Mouse (Mus musculus): ENCODE measurements around the gene Wsb2.
"Not testable (repeated sequence)": the region's sequence is repeated elsewhere in the genome, so short reads cannot be mapped to it uniquely, and the experiment has no call there.

The Wsb2 gene

DNA sequence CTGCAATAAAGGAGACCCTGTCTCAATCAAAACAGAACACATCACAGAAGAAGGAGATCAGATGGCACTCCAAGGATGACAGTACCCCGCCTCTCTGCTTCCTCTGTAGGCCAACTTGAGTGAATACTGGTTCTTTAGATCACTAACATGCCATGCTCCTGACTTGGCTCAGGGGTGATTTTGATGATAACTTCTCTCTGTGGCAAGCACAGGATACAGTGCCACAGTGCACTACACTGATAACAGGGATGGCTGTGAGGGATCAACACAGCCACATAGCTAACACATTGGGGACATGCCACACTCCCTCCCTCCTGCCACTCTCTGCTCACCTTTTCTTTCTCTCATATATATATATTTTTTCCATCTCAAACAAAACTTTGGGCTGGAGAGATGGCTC, 33.8 kb downstream of the Wsb2 start:
- no peak for DNase-seq

DNA sequence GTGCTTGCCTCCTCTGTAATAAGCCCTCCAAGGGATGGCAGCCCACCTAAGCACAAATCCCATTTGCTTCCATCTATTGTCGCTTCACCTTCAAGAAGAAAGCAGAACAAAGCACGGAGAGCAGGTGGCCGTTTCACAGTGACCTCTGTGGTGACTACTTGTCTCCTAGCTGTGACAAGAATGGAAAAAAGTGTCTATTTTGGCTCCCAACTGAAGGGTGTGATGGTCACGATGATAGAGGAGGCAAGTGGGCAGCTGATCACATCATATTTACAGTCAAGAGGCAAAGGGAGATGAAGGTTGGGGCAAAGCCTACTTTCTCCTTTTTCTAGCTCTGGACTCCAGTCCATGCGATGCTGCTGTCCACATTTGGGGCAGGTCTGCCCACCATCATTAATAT, 38.7 kb downstream of the Wsb2 start:
- no peak for DNase-seq

DNA sequence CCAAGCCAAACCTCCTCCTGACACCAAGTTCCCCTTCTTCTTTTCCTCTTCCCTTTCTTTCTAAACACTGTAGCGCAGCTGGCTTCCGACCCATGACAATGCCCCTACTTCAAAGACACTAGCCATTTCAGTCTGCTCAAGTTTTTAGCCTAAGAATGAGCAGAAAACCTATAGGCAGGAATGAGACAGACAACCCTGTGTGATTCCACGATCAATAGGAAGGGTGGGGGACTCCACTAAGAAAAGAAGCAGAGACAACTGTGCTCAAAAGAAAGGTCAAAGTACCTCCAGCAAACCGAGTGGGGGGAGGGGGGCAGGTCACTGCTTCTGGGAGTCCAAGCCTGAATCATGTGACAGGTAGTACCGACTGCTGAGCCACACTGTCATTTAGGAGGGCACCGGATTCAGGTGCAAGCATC, 39.5 kb downstream of the Wsb2 start:
- DNase-seq = no peak

DNA sequence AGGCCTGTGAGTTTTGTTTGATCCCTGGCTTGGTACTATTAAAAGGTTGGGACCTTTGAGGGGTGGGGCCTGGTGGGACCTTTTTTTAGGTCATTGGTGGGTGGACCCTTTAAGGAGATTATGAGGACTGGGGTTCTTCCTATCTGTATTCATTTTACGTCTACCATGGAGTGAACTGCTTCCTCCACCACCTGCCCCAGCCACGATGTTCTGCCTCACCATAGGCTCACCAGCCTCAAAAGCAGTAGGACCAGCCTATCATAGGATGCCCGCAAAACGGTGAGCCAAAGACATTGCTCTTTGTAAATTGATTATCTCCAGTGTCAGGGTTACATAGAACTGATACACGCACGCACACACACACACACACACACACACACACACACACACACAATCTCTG, 40.3 kb downstream of the Wsb2 start:
- DNase-seq = no peak

DNA sequence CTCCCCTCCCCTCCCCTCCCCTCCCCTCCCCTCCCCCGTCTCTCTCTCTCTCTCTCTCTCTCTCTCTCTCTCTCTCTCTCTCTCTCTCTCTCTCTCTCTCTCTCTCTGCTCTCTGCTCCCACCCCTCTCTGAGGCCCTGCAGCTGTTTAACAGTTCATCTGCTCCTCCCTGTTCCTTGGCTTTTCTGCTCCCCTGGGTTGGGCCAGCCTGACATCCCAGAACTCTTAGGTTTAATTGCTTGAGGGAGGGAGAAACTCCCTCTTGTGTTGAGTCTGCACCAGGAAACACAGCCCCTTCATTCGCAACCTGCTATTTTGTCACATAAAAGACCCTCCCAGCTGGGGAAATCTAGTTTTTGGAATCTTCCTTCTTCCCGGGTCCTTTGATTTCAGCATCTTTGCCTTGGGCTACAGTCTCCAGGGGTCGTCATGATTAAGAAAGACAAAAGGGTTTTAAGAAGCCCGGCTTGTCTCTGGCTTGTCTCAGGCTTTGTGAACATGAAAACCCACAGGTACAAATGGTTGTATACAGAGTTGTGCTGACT, 41.0 kb downstream of the Wsb2 start:
- no peak for DNase-seq

DNA sequence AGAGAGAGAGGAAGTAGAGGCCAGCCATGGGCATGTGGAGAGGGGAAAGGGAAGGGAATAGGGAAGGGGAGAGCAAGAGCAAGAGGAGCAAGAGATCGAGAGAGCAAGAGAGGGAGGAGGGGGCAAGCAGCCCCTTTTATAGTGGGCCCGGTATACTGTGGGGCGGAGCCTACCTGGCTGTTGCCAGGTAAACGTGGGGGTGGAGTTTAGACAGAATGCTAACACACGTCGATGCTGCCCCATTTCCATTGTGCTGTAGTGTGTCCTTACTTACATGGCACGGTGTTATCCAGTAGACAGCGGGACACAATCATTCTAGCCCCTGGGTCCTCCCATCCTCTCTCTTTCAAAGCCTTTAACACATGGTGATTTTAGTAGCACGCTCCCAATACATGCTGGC, 42.2 kb downstream of the Wsb2 start:
- no peak for DNase-seq

DNA sequence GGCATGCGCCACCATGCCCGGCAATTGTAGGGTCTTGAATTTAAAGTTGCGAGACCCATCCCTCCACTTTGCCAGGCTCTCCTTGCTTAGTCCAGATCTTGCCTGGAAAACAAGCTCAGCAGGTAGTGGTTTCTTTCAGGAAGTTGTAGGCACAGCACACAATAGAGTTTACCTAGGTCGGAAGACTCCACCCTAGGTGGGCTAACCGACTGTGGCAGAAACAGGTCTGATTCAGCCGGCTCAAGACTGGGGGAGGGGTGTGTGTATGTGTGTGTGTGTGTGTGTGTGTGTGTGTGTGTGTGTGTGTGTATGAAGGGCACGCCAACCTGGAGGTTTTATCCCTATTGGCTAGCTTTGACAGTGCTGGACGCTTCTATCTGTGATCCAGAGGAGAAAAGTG, 46.5 kb downstream of the Wsb2 start:
- DNase-seq = no peak

DNA sequence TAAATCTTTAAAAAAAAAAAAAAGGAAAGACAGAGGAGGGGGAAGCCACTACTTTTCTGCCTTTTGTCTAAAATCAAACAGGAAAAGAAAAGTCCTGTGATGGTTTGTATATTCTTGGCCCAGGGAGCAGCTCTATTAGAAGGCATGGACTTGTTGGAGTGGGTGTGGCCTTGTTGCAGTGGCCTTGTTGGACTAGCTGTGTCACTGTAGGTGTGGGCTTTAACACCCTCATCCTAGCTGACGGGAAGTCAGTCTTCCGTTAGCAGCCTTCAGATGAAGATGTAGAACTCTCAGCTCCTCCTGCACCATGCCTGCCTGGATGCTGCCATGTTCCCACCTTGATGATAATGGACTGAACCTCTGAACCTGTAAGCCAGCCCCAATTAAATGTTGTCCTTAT, 47.6 kb downstream of the Wsb2 start:
- not testable (repeated sequence) for DNase-seq

DNA sequence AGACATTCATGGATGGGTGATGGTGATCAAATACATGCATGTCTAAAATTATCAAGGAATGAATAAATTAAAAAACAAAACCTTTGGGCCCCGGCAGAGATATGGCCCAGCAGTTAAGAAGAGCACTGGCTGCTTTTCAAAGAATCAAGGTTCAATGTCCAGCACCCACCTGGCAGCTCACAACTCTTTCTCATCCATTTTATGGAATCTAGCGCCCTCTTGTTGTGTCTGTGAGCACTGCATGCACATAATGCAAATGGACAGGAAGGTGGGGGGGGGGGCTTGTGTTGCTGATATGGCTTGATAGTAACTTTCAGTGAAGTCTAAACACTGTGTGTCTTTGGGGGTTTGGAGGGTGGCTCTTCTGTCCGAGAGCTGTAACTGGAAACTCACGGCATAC, 51.1 kb downstream of the Wsb2 start:
- peak; percentile 73 for DNase-seq

DNA sequence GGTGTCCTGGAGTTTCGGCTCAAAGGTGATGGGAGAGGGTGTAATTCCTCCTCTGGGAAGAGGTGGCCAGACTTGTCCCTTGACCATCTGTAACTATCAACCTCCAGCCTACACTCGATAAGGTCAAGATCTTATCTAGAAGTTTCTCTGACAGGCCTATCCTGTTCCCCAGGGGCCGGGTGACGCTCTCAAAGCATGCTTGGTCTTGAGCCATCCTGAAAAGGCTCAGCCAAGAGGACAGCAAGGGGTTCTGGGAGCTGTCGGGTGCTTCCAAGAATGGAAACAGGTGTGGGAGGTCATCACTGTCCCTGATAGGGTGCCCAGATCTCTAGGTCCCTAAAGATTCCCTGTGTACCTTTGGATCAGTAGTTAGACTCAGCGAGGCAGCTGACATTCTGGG, 52.3 kb downstream of the Wsb2 start:
- no peak for DNase-seq

DNA sequence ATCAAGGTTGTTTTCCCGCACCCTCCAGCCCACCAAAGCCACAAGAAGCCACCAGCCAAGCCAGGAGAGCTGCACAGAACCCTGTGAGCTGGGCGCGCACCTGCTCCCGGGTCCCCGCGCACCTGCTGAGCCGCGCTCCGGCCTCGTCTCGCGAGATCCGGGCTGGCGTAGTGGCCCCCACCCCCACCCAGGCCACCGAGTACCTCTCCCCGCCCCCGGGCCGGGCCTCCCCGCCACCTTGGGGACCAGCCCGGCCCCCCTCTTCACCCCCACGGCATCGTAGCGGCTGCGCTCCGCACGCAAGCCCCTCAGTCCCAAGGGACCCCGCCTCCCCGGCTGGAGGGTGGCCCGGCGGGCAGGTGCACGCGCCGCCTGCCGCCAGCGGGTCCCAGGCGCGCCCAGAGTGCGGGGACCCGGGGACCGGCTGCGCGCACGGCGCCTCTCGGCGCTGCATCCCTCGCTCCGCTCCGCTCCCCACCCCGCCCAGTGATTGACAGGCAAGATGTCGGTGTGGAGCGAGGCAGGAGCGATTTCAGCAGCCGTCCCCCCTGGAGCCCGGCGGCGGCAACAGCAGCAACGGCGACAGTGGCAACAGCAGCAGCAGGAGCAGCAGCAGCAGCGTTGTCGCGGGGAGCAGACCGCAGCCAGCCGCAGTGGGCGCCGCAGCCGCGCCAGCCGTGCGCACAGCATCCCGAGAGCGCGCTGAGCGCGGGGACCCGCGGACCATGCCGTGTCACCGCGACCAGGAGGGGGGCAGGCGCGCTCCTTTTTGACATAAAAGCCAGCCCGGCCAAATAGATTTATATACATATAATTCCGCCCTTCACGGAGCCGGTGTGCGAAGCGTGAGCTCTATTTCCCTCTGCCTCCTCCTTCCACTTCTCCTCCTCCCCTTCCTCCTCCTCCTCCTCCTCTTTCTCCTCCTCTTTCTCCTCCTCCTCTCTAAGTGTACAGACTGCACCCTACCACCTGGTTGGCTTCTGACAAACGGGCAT, 56.7 kb downstream of the Wsb2 start, which contains the start of gene Ksr2:
Ksr2 (plus strand) TSS at position 494 of the 995 bp plus-strand sequence.
- DNase-seq = peak; percentile 81

DNA sequence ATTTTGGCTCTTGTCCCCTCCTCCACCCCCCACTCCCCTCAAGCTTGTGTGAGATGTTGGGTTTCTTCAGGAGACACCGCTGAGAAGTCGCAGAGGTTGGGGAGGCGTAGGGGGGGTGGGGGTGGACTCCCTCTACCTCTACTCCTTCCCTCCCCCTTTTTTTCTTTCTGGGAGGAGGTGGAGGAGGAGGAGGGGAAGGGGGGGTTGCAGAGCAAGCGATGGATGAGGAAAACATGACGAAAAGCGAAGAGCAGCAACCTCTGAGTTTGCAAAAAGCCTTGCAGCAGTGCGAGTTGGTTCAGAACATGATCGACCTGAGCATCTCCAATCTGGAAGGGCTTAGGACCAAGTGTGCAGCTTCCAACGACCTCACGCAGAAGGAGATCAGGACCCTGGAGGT, 57.5 kb downstream of the Wsb2 start:
- DNase-seq = no peak

DNA sequence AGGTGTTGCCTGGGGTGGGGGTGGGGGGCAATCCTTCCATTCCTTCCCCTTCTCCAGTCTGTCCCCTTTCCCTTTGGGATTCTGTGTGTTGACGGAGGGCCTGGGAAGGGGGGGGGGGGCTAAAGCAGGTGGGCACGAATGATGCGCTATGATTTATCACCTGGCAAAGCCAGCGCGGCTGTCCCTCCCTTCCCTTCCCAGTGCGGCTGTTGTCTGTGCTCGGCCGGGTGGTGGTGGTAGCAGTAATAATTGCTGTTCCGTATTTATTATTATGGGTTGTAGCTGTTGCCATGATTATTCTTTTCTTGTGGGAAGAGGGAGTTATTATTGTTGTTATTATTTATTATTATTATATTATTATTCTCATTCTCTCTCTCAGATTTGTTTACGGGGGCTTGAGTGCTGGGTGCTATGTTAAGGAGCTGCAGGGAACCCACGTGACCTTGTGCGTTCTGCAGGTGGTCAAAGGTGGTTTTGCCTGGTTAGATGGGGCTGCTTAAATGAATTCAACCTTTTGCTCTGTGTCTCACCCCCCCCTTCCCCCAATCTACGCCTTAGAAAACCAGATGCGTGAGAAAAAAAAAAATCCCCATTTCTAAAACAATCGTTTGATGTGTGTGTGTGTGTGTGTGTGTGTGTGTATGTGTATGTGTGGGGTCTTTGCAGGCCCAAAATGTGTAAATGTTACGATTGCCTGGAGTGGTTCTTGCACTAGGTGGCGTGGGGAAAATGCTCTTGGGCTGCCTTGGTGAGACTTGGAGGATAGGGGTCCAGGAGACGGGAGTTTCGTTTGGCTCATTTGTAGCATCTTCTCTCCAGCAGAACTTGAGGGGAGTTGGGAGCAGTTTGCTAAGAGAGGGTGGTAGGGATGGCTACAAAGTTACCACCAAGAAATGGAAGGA, 58.2 kb downstream of the Wsb2 start:
- no peak for DNase-seq

DNA sequence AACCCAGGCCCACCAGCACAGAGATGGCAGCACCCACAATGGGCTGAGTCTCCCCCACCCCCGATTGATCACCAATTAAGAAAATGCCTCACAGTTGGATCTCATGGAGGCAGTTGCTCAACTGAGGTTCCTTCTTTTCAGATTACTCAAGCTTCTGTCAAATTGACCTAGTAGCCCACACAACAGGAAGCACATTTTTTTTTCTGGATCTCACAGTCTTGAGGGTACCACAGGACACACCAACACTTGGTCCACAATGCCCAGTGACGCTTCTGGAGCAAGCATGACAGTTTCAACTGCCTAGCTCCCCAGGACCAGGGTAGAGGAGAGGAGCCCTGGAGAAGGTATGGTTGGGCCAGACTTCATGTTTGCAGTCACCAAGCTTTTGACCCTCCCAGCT, 60.3 kb downstream of the Wsb2 start:
- DNase-seq = no peak

Measured in thymus, postnatal 4 days (tissue).